Mouse (Mus musculus): ENCODE data around the gene C1s1. TPM values are rescaled to one million over a fixed set of nuclear protein-coding genes. Genes with fewer than 3 reads are reported as not detected.
"Not testable (repeated sequence)": the region's sequence is repeated elsewhere in the genome, so short reads cannot be mapped to it uniquely, and the experiment has no call there.

C1s1 gene
- total RNA-seq, 1 experiment from 2014 or later = not detected

DNA sequence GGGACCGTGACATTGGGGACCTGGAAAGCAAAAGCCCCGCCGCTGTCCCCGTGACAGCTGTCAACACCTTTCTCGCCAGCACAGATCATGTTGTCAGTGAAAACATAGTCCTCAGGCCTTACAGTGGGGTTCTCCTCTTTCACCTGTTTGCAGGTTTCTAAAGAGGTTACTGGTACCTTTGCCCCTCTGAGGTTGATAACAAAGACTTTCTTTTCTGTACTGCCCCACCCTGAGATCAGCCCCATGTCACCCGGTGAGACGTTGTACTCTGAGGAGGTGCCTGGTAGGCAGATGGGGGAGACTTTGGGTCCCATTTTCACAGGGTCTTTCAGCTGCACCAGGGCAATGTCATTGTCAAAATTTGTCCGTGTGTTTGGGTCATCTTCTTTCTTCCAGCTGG lies 11.1 kb downstream of the C1s1 start:
- no peak for ATAC-seq (replicated peaks in 1 of 2; ENCODE audit: insufficient read depth in 1 of 2, low FRiP score in 2 of 2, low TSS enrichment in 1 of 2, low read depth in 1 of 2, poor library complexity in 2 of 2, severe bottlenecking in 2 of 2)

GRCm38 (mm10) chr6:124527881-124528280 lies 14.3 kb downstream of the C1s1 start:
- no peak for ATAC-seq (replicated peaks in 1 of 2; ENCODE audit: insufficient read depth in 1 of 2, low FRiP score in 2 of 2, low TSS enrichment in 1 of 2, low read depth in 1 of 2, poor library complexity in 2 of 2, severe bottlenecking in 2 of 2)

GRCm38 (mm10) chr6:124522082-124522481 lies 20.1 kb downstream of the C1s1 start:
- peak in 1 of 2 experiments; percentile 46; a peak in 1 of 4 replicates for ATAC-seq (replicated peaks in 1 of 2; ENCODE audit: insufficient read depth in 1 of 2, low FRiP score in 2 of 2, low TSS enrichment in 1 of 2, low read depth in 1 of 2, poor library complexity in 2 of 2, severe bottlenecking in 2 of 2)

- not testable (repeated sequence) for ATAC-seq (replicated peaks in 1 of 2; ENCODE audit: insufficient read depth in 1 of 2, low FRiP score in 2 of 2, low TSS enrichment in 1 of 2, low read depth in 1 of 2, poor library complexity in 2 of 2, severe bottlenecking in 2 of 2)
These were observed 24.4 kb downstream of the C1s1 start for GRCm38 (mm10) chr6:124517733-124518132.

DNA sequence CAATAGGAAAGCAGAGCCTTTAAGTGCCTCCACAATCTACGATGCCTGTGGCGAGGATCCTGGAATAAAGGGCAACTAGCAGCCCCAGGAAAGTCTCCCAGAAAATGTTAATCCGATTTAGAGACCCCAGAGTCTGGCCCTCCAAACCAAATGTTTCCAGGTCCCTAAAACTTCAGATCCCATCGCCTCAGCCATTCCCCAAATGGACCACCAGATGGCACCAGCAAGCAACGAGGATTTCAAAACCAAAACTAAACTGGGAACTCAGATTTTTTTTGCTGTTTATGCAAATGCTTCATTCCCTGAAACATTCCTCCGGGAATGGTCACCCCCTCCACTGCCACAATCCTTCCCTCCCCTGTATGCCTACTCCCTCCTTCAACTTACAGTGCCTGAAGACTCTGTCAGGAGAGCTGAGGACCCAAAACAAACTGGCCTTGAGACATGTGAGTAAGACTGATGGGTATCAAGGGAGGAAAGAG lies 29.8 kb downstream of the C1s1 start, which contains the start of gene C1ra:
TSS of gene C1ra (plus strand) at position 51 of the 482 bp plus-strand sequence.
- ATAC-seq (replicated peaks in 1 of 2; ENCODE audit: insufficient read depth in 1 of 2, low FRiP score in 2 of 2, low TSS enrichment in 1 of 2, low read depth in 1 of 2, poor library complexity in 2 of 2, severe bottlenecking in 2 of 2) = peak; percentile 57 to 61; a peak in 2 of 4 replicates

DNA sequence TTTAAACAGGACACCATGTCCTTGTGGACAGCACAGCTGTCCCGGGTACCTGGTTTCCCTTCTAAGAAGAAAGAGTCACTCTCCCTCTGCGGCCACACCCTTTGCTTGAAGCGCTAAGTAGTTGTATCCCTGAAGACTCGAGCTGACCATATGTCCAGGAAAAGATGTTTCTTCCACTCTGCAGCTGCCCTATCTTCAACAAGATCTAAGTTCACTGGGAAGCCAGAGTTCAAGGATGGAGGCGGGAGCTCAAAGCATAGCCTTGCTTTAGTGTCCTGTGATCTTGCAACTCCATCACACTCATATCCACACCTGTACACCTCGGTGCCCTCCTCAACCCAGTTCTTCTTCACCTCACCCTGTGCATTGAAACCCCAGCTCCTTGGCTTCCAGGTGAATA lies 30.2 kb downstream of the C1s1 start:
- no peak for ATAC-seq (replicated peaks in 1 of 2; ENCODE audit: insufficient read depth in 1 of 2, low FRiP score in 2 of 2, low TSS enrichment in 1 of 2, low read depth in 1 of 2, poor library complexity in 2 of 2, severe bottlenecking in 2 of 2)

GRCm38 (mm10) chr6:124509192-124509591 lies 33.0 kb downstream of the C1s1 start:
- ATAC-seq (replicated peaks in 1 of 2; ENCODE audit: insufficient read depth in 1 of 2, low FRiP score in 2 of 2, low TSS enrichment in 1 of 2, low read depth in 1 of 2, poor library complexity in 2 of 2, severe bottlenecking in 2 of 2) = not testable (repeated sequence)

- ATAC-seq (replicated peaks in 1 of 2; ENCODE audit: insufficient read depth in 1 of 2, low FRiP score in 2 of 2, low TSS enrichment in 1 of 2, low read depth in 1 of 2, poor library complexity in 2 of 2, severe bottlenecking in 2 of 2) = no peak
These were observed 33.9 kb downstream of the C1s1 start for GRCm38 (mm10) chr6:124508292-124508691.

GRCm38 (mm10) chr6:124506991-124507390 lies 35.2 kb downstream of the C1s1 start:
- no peak for ATAC-seq (replicated peaks in 1 of 2; ENCODE audit: insufficient read depth in 1 of 2, low FRiP score in 2 of 2, low TSS enrichment in 1 of 2, low read depth in 1 of 2, poor library complexity in 2 of 2, severe bottlenecking in 2 of 2)

DNA sequence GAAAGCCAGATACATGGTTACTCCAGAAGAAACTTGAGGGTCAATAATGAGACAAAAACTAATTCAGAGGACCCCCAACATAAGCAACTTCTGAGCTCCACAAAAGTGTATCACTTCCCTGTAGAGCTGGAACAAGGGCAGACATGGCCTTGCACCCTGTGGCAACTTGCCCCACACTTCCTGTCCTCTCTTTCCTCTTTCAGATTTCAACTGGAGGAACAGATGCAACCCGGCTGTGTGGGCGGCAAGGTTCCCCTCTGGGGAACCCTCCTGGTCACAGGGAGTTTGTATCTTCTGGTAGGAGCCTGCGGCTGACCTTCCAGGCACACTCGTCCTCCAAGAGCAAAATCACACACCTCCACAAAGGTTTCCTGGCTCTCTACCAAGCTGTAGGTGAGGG lies 37.1 kb downstream of the C1s1 start:
- ATAC-seq (replicated peaks in 1 of 2; ENCODE audit: insufficient read depth in 1 of 2, low FRiP score in 2 of 2, low TSS enrichment in 1 of 2, low read depth in 1 of 2, poor library complexity in 2 of 2, severe bottlenecking in 2 of 2) = peak; percentile 92 to 93

- no peak for ATAC-seq (replicated peaks in 1 of 2; ENCODE audit: insufficient read depth in 1 of 2, low FRiP score in 2 of 2, low TSS enrichment in 1 of 2, low read depth in 1 of 2, poor library complexity in 2 of 2, severe bottlenecking in 2 of 2)
These were observed 40.1 kb downstream of the C1s1 start for GRCm38 (mm10) chr6:124502021-124502420.

DNA sequence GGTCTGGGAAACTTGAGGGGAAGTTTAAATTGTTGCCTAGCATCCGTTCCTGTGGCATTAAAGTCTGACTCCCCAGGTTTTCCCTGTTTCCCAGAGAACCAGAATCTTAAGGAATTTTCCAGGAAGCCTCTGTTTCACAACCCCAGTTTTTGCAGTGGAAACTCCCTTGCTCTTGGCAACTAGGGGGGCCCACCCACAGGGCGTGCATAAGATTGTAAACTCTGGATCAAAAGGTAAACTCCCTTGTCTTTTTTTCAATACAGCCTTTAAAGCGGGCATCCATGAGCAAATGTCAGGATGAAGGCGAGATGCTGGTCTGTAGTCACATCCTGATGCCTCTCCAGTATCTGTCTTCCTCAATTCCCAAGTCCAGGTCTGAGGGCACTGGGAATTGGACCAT lies 40.7 kb downstream of the C1s1 start:
- no peak for ATAC-seq (replicated peaks in 1 of 2; ENCODE audit: insufficient read depth in 1 of 2, low FRiP score in 2 of 2, low TSS enrichment in 1 of 2, low read depth in 1 of 2, poor library complexity in 2 of 2, severe bottlenecking in 2 of 2)

DNA sequence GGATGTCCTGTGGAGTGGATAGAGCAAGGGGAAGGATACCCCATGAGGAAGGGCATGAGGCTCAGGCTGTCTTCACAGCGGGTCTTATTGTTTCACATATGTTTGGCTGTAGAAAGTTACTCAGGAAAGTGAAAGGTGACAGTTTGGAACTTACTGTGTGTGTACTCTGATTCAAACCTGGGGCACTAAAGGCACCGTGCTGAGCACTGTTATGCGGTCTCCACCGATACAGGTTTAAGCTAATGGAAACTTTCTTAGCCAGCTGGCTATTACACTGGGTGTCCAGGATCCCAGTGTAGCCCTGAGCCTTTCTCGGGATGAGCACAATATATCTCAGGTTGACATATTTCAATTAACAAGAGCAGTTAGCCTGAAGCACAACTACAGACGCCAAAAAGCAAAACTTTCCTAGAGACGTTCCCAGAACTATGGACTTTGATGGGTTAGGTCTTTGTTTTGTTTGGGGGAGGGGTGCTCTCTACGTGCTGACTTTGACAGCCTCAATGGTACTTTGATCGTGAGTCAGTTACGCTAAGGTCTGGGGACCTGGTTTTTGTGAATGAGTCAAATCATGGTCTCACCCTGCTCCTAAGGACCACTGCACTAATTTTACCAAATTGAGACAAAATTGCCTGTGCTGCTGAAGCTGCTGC lies 42.1 kb downstream of the C1s1 start:
- ATAC-seq (replicated peaks in 1 of 2; ENCODE audit: insufficient read depth in 1 of 2, low FRiP score in 2 of 2, low TSS enrichment in 1 of 2, low read depth in 1 of 2, poor library complexity in 2 of 2, severe bottlenecking in 2 of 2) = no peak

- ATAC-seq (replicated peaks in 1 of 2; ENCODE audit: insufficient read depth in 1 of 2, low FRiP score in 2 of 2, low TSS enrichment in 1 of 2, low read depth in 1 of 2, poor library complexity in 2 of 2, severe bottlenecking in 2 of 2) = no peak; a peak in 1 of 4 replicates
These were observed 46.1 kb downstream of the C1s1 start for GRCm38 (mm10) chr6:124496054-124496453.

DNA sequence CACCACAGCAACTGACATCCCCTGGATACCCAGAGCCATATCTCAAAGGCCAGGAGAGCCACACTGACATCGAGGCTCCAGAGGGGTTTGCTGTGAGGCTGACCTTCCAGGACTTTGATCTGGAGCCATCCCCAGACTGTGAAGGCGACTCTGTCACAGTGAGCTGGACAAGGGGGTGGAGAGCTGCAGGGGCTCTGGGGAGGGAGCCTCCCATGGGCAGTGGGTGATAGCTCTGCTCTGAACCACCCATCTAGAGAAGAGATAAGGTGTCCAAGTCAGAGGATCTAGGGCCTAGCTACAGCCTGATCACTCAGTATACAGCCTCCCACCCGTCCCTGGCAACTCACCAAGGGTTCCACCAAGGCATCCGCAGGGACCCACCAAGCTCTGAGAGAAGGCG lies 48.3 kb downstream of the C1s1 start:
- ATAC-seq (replicated peaks in 1 of 2; ENCODE audit: insufficient read depth in 1 of 2, low FRiP score in 2 of 2, low TSS enrichment in 1 of 2, low read depth in 1 of 2, poor library complexity in 2 of 2, severe bottlenecking in 2 of 2) = no peak

GRCm38 (mm10) chr6:124492842-124493561 lies 49.2 kb downstream of the C1s1 start, which contains the start of gene C1rl:
TSS of gene C1rl (plus strand) at chr6:124493113.
- peak; percentile 94 to 95 for ATAC-seq (replicated peaks in 1 of 2; ENCODE audit: insufficient read depth in 1 of 2, low FRiP score in 2 of 2, low TSS enrichment in 1 of 2, low read depth in 1 of 2, poor library complexity in 2 of 2, severe bottlenecking in 2 of 2)

DNA sequence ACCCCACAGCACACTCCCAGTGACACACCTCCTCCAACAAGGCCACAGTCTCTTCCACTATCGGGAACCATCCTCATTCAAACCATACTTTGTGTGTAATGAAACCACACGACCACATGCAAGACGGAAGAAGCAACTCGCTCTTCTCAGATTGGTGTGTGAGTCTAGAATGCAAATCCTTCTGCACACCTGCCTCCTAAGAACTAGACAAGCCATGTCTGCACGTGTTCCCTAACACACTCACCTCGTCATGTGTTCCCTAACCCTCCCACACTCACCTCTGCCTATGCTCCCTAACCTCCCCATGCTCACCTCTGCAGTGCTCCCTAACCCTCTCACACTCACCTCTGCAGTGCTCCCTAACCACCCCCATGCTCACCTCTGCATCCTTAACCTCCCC lies 50.7 kb downstream of the C1s1 start:
- ATAC-seq (replicated peaks in 1 of 2; ENCODE audit: insufficient read depth in 1 of 2, low FRiP score in 2 of 2, low TSS enrichment in 1 of 2, low read depth in 1 of 2, poor library complexity in 2 of 2, severe bottlenecking in 2 of 2) = no peak

GRCm38 (mm10) chr6:124488952-124489351 lies 53.2 kb downstream of the C1s1 start:
- ATAC-seq (replicated peaks in 1 of 2; ENCODE audit: insufficient read depth in 1 of 2, low FRiP score in 2 of 2, low TSS enrichment in 1 of 2, low read depth in 1 of 2, poor library complexity in 2 of 2, severe bottlenecking in 2 of 2) = no peak
